ENCODE assay signal across 13 mouse cellular contexts in genomic region chr11:106477505-106478160, GRCm38 (mm10).
"Had no signal": no experiment of that assay in that cellular context is flagged by ENCODE, and none has a peak within 500 bp of the region (broad histone marks: within the 10 kb centered on the region; RNA-seq: fewer than 3 reads in every experiment).

No protein-coding gene starts in this region.

- ATAC-seq: intestine, embryonic 16.5 days; midbrain, embryonic 16.5 days had no signal

- H3K27me3 ChIP-seq: kidney, embryonic 15.5 days; limb, embryonic 15.5 days; neural tube, embryonic 15.5 days had no signal

- H3K27ac ChIP-seq: kidney, embryonic 15.5 days; left cerebral cortex, adult 2 months; limb, embryonic 15.5 days; neural tube, embryonic 15.5 days had no signal

- H3K9me3 ChIP-seq: kidney, embryonic 15.5 days; limb, embryonic 15.5 days; neural tube, embryonic 15.5 days had no signal

- H3K4me1 ChIP-seq: limb, embryonic 15.5 days; neural tube, embryonic 15.5 days had no signal

- H3K9ac ChIP-seq: kidney, embryonic 15.5 days; limb, embryonic 15.5 days; neural tube, embryonic 15.5 days had no signal

- H3K4me3 ChIP-seq: kidney, embryonic 15.5 days; left cerebral cortex, adult 2 months; limb, embryonic 15.5 days; neural tube, embryonic 15.5 days had no signal

- H3K36me3 ChIP-seq: kidney, embryonic 15.5 days; limb, embryonic 15.5 days; neural tube, embryonic 15.5 days had no signal

- H3K4me2 ChIP-seq: kidney, embryonic 15.5 days; limb, embryonic 15.5 days; midbrain, embryonic 11.5 days; neural tube, embryonic 15.5 days had no signal

- DNase-seq: kidney, adult 2 months; kidney, postnatal 14 days; lung, adult 18-20 months; right cerebral cortex, adult 18-20 months; right cerebral cortex, postnatal 25 days; thymus, postnatal 4 days had no signal
